Mouse (Mus musculus): ENCODE data around the gene Cluap1. TPM values are rescaled to one million over a fixed set of nuclear protein-coding genes. Genes with fewer than 3 reads are reported as not detected.

Cluap1 gene
- polyA plus RNA-seq, 1 experiment from 2014 or later = 25.3 TPM

Small RNA genes within 50 kb of the gene (microRNA-seq; reads per million reads assigned to microRNA genes)
- not detected for gene Gm23493

Other genes with a start within 250 kb of the Cluap1 start
- gene Mefv, start 190.7 kb upstream of the Cluap1 start, polyA plus RNA-seq (2014; fragmentation: Nextera tagmentation; extraction: Ambion mirVana) = not detected in 2 replicates
- 27.2 and 32.1 TPM in 2 replicates for gene Zfp263, start 164.7 kb upstream of the Cluap1 start, polyA plus RNA-seq (2014; fragmentation: Nextera tagmentation; extraction: Ambion mirVana)
- not detected in 2 replicates for gene Olfr15, start 77.9 kb upstream of the Cluap1 start, polyA plus RNA-seq (2014; fragmentation: Nextera tagmentation; extraction: Ambion mirVana)
- 1.3 and 1.6 TPM in 2 replicates for gene Zfp174, start 61.5 kb upstream of the Cluap1 start, polyA plus RNA-seq (2014; fragmentation: Nextera tagmentation; extraction: Ambion mirVana)
- 62.6 and 64.0 TPM in 2 replicates for gene Naa60, start 36.4 kb upstream of the Cluap1 start, polyA plus RNA-seq (2014; fragmentation: Nextera tagmentation; extraction: Ambion mirVana)
- gene Zfp597, start 24.2 kb upstream of the Cluap1 start, polyA plus RNA-seq (2014; fragmentation: Nextera tagmentation; extraction: Ambion mirVana) = 9.3 and 9.5 TPM in 2 replicates
- gene Gm20695, start 24.2 kb upstream of the Cluap1 start, polyA plus RNA-seq (2014; fragmentation: Nextera tagmentation; extraction: Ambion mirVana) = 2.1 and 4.4 TPM in 2 replicates
- gene 1700037C18Rik, start 112 bp upstream of the Cluap1 start, polyA plus RNA-seq (2014; fragmentation: Nextera tagmentation; extraction: Ambion mirVana) = 4.4 and 4.8 TPM in 2 replicates
- 0.72 and 0.97 TPM in 2 replicates for gene Nlrc3, start 67.8 kb downstream of the Cluap1 start, polyA plus RNA-seq (2014; fragmentation: Nextera tagmentation; extraction: Ambion mirVana)
- gene Slx4, start 95.0 kb downstream of the Cluap1 start, polyA plus RNA-seq (2014; fragmentation: Nextera tagmentation; extraction: Ambion mirVana) = 25.1 TPM in 2 replicates
- gene Dnase1, start 128.1 kb downstream of the Cluap1 start, polyA plus RNA-seq (2014; fragmentation: Nextera tagmentation; extraction: Ambion mirVana) = 4.6 and 5.8 TPM in 2 replicates
- 74.5 and 77.0 TPM in 2 replicates for gene Trap1, start 169.0 kb downstream of the Cluap1 start, polyA plus RNA-seq (2014; fragmentation: Nextera tagmentation; extraction: Ambion mirVana)